Mouse (Mus musculus) liver, postnatal 0 days (tissue): Measurements from ENCODE around the gene Peli2. TPM values are rescaled to one million over a fixed set of nuclear protein-coding genes. Genes with fewer than 3 reads are reported as not detected.

ENCODE experiments used
- ATAC-seq: fragments of 200-750 bp; cut with Nextera tagmentation; 2 replicates; pipeline ENCODE4 v1.8.0; 2017; ENCODE audit warnings: mild to moderate bottlenecking, moderate library complexity
- DNase-seq: peaks from one replicate; pipeline ENCODE4 v3.0.0-alpha.2; 2016
- H3K27ac ChIP-seq: fragments of 300-500 bp; sonication (generic); 2 replicates; pipeline ENCODE4 v1.5.1; 2014; ENCODE audit warnings: antibody characterized with exemption, moderate library complexity, mild to moderate bottlenecking, low read depth
- H3K27me3 ChIP-seq: fragments of 300-500 bp; sonication (generic); 2 replicates; pipeline ENCODE4 v1.6.1; 2014; ENCODE audit warnings: low read length, control low read depth, mixed read lengths; ENCODE audit not compliant: insufficient read depth
- H3K36me3 ChIP-seq: fragments of 300-500 bp; sonication (generic); replicated peaks from 2 replicates; pipeline ENCODE4 v1.6.1; 2014; ENCODE audit warnings: mild to moderate bottlenecking, control low read depth, low read length, moderate library complexity, mixed read lengths; ENCODE audit not compliant: insufficient read depth
- H3K4me1 ChIP-seq: fragments of 300-500 bp; sonication (generic); 2 replicates; pipeline ENCODE4 v1.6.1; 2014; ENCODE audit warnings: antibody characterized with exemption, mild to moderate bottlenecking, control low read depth; ENCODE audit not compliant: insufficient read depth
- H3K4me2 ChIP-seq: fragments of 300-500 bp; sonication (generic); 2 replicates; pipeline ENCODE4 v1.6.1; 2014; ENCODE audit warnings: low read depth, mild to moderate bottlenecking, low read length, moderate library complexity, mixed read lengths
- H3K4me3 ChIP-seq: fragments of 300-500 bp; sonication (generic); 2 replicates; pipeline ENCODE4 v1.5.1; 2014; ENCODE audit warnings: low read depth, low read length
- H3K9ac ChIP-seq: fragments of 300-500 bp; sonication (generic); replicated peaks from 2 replicates; pipeline ENCODE4 v1.6.1; 2014; ENCODE audit warnings: mild to moderate bottlenecking, moderate library complexity
- H3K9me3 ChIP-seq: fragments of 300-500 bp; sonication (generic); 2 replicates; pipeline ENCODE4 v1.6.1; 2016; ENCODE audit warnings: mild to moderate bottlenecking, control low read depth, low read length, mixed read lengths
- CTCF ChIP-seq: sonication (generic); IDR thresholded peaks from 2 replicates; pipeline ENCODE4 v1.5.1; 2016; ENCODE audit warnings: antibody characterized with exemption, low read depth
- EP300 ChIP-seq: IDR thresholded peaks from 2 replicates; pipeline ENCODE4 v1.6.1; 2016; ENCODE audit warnings: antibody characterized with exemption, low read depth, mild to moderate bottlenecking
- WGBS: fragments of 180-500 bp; shearing (Covaris S2); extraction: QIAGEN DNeasy Blood & Tissue Kit; methylation state at CpG from one replicate; pipeline ENCODE4 v1.1.7; 2014; ENCODE audit not compliant: insufficient replicate concordance; 5-methylcytosine and 5-hydroxymethylcytosine counted together
- polyA plus RNA-seq: library from polyadenylated mRNA; unstranded; fragments of >200 nt; fragmentation: Nextera tagmentation; extraction: Ambion mirVana; gene quantifications from 2 replicates; pipeline ENCODE4 v1.2.1, GENCODE M21; 2015

Peli2 gene
- polyA plus RNA-seq, 1 experiment from 2014 or later: 1.5 TPM

DNA sequence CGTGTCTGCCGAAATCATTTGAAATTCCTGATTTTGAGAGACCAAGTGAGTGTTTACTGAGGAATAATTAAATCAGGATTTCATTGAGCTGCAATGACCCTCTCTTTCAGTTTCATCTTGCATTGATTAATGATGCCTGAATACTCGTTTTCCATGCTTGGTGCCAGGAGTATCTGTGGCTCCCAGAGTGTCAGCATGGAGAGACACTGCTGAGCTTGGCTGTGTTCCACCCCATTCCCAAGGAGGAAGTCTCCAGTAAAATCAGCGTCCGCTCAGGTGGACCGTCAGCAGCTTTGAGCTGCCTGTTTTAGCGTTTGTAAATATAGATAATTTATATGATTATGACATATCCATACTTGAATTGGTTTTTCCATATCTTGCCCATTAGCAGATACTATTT lies 137.1 kb downstream of the Peli2 start:
- no peaks in the 10 kb centered on the region; the same call in 1 of the 2 replicates for H3K36me3 ChIP-seq
- DNase-seq: no peak
- no peaks in the 10 kb centered on the region for H3K4me1 ChIP-seq
- H3K9ac ChIP-seq: no peak overlapping the region
- H3K9me3 ChIP-seq: no peaks in the 10 kb centered on the region
- no peak overlapping the region for H3K4me2 ChIP-seq
- no peaks in the 10 kb centered on the region for H3K27me3 ChIP-seq
- ATAC-seq: no peak
- 77% methylated on average over 7 of the region's 7 CpGs for WGBS
- H3K4me3 ChIP-seq: no peak overlapping the region
- TF ChIP-seq EP300 (no peak), CTCF (no peak)
- H3K27ac ChIP-seq: no peak overlapping the region

DNA sequence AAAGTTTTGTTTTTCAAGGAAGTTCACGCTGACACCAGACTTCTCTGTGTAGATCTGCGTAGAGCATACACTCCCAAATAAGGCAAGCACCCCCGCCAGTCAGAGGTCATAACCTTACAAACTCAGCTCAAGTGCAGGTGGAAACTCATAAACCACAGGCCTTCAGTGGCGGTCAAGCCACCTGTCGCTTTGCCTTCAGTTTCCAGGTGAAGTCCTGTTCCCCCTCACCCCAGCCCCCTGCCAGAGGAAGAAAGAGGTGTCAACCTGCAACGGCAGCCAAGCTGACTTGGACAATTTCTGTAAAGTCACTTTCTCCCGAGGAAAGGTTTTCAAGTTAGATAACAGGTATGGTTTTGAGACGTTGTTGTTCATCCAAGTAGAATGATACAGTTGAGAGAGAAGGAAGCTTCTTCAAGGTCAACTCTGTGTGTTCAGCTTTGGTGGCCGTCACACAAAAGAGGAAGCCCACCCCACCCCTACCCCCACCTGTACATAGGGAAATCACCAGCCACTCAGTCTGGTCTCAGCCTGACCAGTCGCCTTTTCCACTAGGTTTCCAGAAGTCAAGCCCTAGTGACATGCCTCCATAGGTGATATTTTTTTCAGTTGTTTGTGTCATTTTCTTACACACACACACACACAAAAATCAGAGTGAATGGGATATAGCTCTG lies 138.2 kb downstream of the Peli2 start:
- H3K9ac ChIP-seq: no peak overlapping the region
- H3K4me1 ChIP-seq: no peaks in the 10 kb centered on the region
- TF ChIP-seq EP300 (no peak), CTCF (no peak)
- WGBS: 57% methylated on average over 10 of the region's 10 CpGs
- H3K36me3 ChIP-seq: no peaks in the 10 kb centered on the region; the same call in 1 of the 2 replicates
- no peak overlapping the region for H3K27ac ChIP-seq
- H3K4me3 ChIP-seq: no peak overlapping the region
- ATAC-seq (no peak), DNase-seq (no peak)
- no peaks in the 10 kb centered on the region for H3K27me3 ChIP-seq
- H3K4me2 ChIP-seq: no peak overlapping the region
- H3K9me3 ChIP-seq: no peaks in the 10 kb centered on the region

DNA sequence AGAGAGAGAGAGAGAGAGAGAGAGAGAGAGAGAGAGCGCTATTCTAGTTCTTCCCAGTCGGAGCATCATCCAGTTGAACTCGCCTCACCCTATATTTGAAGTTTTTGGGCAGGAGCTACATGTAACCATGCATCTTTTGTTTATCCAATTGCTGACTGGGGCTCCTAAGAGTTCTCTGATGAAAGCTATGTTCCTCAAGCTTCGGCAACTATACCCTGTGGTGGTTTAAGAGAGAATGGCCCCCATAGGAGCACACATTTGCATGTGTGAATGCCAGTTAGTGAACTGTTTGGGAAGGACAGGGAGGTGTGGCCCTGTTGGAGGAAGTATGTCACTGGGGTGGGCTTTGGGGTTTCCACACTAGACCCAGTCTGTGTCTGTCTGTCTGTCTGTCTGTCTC lies 142.5 kb downstream of the Peli2 start:
- H3K4me3 ChIP-seq: no peak overlapping the region
- H3K27me3 ChIP-seq: no peaks in the 10 kb centered on the region
- H3K4me2 ChIP-seq: no peak overlapping the region
- TF ChIP-seq CTCF (no peak), EP300 (no peak)
- H3K27ac ChIP-seq: no peak overlapping the region
- H3K4me1 ChIP-seq: no peaks in the 10 kb centered on the region
- DNase-seq (no peak), ATAC-seq (no peak)
- no peak overlapping the region for H3K9ac ChIP-seq
- no peaks in the 10 kb centered on the region for H3K9me3 ChIP-seq
- 89% methylated on average over 4 of the region's 4 CpGs for WGBS
- no peaks in the 10 kb centered on the region for H3K36me3 ChIP-seq

DNA sequence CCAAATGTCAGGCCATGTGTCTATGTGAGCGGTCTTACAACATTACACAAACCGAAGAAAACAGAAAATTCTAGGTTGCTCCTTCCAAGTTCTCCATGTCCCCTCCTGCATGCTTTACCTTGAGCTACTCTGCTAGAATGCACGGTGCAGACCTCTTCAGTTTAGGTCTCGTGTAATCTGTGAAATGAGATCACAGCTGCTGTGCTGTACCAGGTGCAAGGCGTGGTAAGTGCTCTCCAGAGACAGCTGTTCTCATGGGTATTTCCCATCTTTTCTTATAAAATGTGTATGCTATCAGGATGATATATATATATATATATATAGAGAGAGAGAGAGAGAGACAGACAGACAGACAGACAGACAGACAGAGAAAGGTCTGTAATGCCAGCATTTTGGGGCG lies 146.1 kb downstream of the Peli2 start:
- Histone ChIP-seq H3K36me3 (no peaks in the 10 kb centered on the region), H3K9ac (no peak overlapping the region), H3K4me1 (no peaks in the 10 kb centered on the region), H3K9me3 (no peaks in the 10 kb centered on the region), H3K4me3 (no peak overlapping the region), H3K4me2 (no peak overlapping the region), H3K27ac (no peak overlapping the region), H3K27me3 (no peaks in the 10 kb centered on the region)
- 72% methylated on average over 6 of the region's 6 CpGs for WGBS
- DNase-seq (no peak), ATAC-seq (no peak)
- no peak for TF ChIP-seq EP300
- no peak for TF ChIP-seq CTCF

DNA sequence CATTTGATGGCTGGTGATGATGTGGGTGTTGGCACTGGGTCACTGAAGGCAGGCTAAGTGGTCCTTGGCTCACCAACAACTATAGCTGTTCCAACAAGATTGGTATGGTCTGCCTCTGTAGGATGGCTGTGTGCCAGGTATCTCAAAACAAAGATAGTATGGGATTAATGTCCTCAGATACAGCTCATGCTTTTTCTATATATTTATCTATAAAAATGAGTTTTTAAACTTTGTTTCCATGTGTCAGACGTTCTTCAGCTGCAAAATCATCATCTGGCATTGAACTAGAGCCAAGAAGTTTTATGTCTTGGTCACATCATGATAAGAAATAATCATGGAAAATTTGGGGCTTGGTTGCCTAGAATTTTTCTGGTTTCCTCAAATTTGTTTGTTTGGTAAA lies 157.7 kb downstream of the Peli2 start:
- ATAC-seq: no peak
- no peak overlapping the region for H3K4me2 ChIP-seq

DNA sequence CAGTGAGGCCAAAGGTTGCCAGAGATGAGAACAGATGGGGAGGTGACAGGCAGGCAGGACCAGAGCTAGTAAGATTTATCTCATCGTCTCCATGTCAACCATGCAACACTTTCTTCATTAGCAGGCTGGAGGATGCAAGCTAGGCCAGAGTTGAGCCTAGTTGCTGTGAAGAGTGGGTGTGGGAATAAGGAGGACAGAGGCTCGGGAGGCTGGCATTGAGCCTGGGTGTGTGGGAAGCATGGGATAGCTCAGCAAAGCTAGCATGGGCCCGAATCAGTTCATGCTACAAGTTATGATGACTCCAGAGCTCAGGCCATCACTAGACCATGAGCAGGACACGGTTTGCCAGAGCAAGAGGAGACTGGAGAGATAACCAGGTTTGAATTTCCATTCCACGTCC lies 166.3 kb downstream of the Peli2 start:
- 73% methylated on average over 5 of the region's 5 CpGs for WGBS
- no peak for TF ChIP-seq EP300
- no peak overlapping the region for H3K4me2 ChIP-seq
- DNase-seq (no peak), ATAC-seq (no peak)
- H3K4me1 ChIP-seq: no peaks in the 10 kb centered on the region
- H3K27ac ChIP-seq: no peak overlapping the region
- no peaks in the 10 kb centered on the region for H3K27me3 ChIP-seq
- H3K36me3 ChIP-seq: no peaks in the 10 kb centered on the region
- no peak overlapping the region for H3K9ac ChIP-seq
- H3K9me3 ChIP-seq: no peaks in the 10 kb centered on the region
- no peak overlapping the region for H3K4me3 ChIP-seq

More for the DNA sequence above, 157.7 kb downstream of the Peli2 start:
- Histone ChIP-seq H3K4me1 (no peaks in the 10 kb centered on the region), H3K36me3 (no peaks in the 10 kb centered on the region), H3K9me3 (no peaks in the 10 kb centered on the region), H3K4me3 (no peak overlapping the region), H3K27ac (no peak overlapping the region), H3K27me3 (no peaks in the 10 kb centered on the region), H3K9ac (no peak overlapping the region)
- WGBS: 51% methylated on average over 1 of the region's 1 CpGs
- TF ChIP-seq EP300 (no peak), CTCF (no peak)
- DNase-seq: no peak
